In the genomic region with DNA sequence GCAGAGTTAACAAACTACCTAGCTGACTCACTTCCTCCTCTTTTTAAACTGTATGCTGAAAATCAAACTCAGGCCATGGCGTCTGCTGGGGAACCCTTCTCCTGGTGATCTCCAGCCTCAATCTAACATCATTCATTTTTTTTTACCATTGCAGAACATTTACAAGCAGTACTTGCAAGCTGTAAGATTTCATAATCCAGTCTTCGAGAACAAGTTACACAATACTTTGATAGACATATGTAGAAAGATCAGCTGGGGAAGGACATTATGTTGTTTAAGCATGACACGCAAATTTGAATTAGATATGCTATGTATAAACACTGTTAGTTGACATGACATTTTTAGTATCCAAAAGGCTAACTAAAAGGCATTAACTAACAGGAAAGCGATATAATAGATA, we compare ENCODE assay signal across 30 mouse cellular contexts. TPM values are rescaled to one million over a fixed set of nuclear protein-coding genes. Genes with fewer than 3 reads are reported as not detected.
DNase-seq lines count a peak whose midpoint lies in the region; ATAC-seq and TF ChIP-seq lines count a peak whose summit lies in the region.
"Had no signal": no experiment of that assay in that cellular context is flagged by ENCODE, and none has a peak within 500 bp of the region (broad histone marks: within the 10 kb centered on the region; RNA-seq: fewer than 3 reads in every experiment).

No protein-coding gene starts in this region.

- no peaks in the 10 kb centered on the region for H3K4me1 ChIP-seq in lung, postnatal 0 days (ENCODE audit: insufficient read depth, low read depth, low read length)
- peaks cover 8% of the 10 kb centered on the region for H3K4me1 ChIP-seq in G1E (ENCODE audit: insufficient read depth, low read depth, low read length)
- H3K4me1 ChIP-seq: embryonic facial prominence, embryonic 13.5 days; heart, embryonic 13.5 days; limb, embryonic 13.5 days; midbrain, embryonic 15.5 days had no signal

- H3K36me3 ChIP-seq in lung, postnatal 0 days (ENCODE audit: insufficient read depth, low read length): no peaks in the 10 kb centered on the region
- H3K36me3 ChIP-seq in G1E (replicated peaks): no peaks in the 10 kb centered on the region
- H3K36me3 ChIP-seq: embryonic facial prominence, embryonic 13.5 days; heart, embryonic 13.5 days; limb, embryonic 13.5 days; liver, embryonic 12.5 days; midbrain, embryonic 15.5 days had no signal

- peak; percentile 91 for DNase-seq in lung, postnatal 0 days (ENCODE audit: low spot score)
- DNase-seq in lung, postnatal 10 days: no peak
- DNase-seq in G1E (ENCODE audit: low spot score): no peak
- no peak for DNase-seq in layer of hippocampus, adult 8-10 months (ENCODE audit: low spot score in 2 of 2)
- DNase-seq in right cerebral cortex, adult 2 months (ENCODE audit: low spot score in 2 of 2): no peak
- DNase-seq: adrenal gland, postnatal 25 days; cerebellum, adult 11-12 months; cerebellum, adult 9-11 months; kidney, adult 9 months; kidney, postnatal 10 days; lung, embryonic 14.5 days; thymus, adult 2 months; thymus, postnatal 36 days had no signal

- no peak overlapping the region for H3K27ac ChIP-seq in lung, postnatal 0 days (ENCODE audit: low read length)
- H3K27ac ChIP-seq: embryonic facial prominence, embryonic 13.5 days; heart, embryonic 13.5 days; hindbrain, postnatal 0 days; limb, embryonic 13.5 days; liver, embryonic 12.5 days; midbrain, embryonic 15.5 days had no signal

- no peak overlapping the region for H3K9ac ChIP-seq in lung, postnatal 0 days (replicated peaks; ENCODE audit: low read depth)
- H3K9ac ChIP-seq: embryonic facial prominence, embryonic 13.5 days; heart, embryonic 13.5 days; limb, embryonic 13.5 days; liver, embryonic 12.5 days; lung, embryonic 14.5 days; midbrain, embryonic 15.5 days had no signal

- H3K4me2 ChIP-seq in lung, postnatal 0 days (replicated peaks; ENCODE audit: low read depth, low read length): no peak overlapping the region
- H3K4me2 ChIP-seq: embryonic facial prominence, embryonic 13.5 days; heart, embryonic 13.5 days; limb, embryonic 13.5 days; liver, embryonic 12.5 days; lung, embryonic 14.5 days; midbrain, embryonic 15.5 days had no signal

- WGBS in lung, postnatal 0 days: 49% methylated on average over 4 of the region's 4 CpGs

- no peak overlapping the region for H3K4me3 ChIP-seq in lung, postnatal 0 days (ENCODE audit: low read depth, low read length)
- H3K4me3 ChIP-seq in G1E (ENCODE audit: low read depth, low read length): no peak overlapping the region
- H3K4me3 ChIP-seq: embryonic facial prominence, embryonic 13.5 days; erythroblast, embryonic 14.5 days; heart, embryonic 13.5 days; limb, embryonic 13.5 days; liver, embryonic 12.5 days; midbrain, embryonic 15.5 days had no signal

- TF ChIP-seq EP300 in lung, postnatal 0 days (IDR thresholded peaks at IDR 0.05): peak; percentile 95

- ATAC-seq in lung, postnatal 0 days: peak; percentile 73
- peak; percentile 48; the same call in 1 of the 2 replicates for ATAC-seq in G1E (ENCODE audit: extremely low read depth, insufficient number of reproducible peaks, low FRiP score, poor library complexity, severe bottlenecking)
- ATAC-seq in common myeloid progenitor, adult 5-6 weeks (replicated peaks; ENCODE audit: low read depth, poor library complexity, severe bottlenecking): peak; percentile 50; the same call in 1 of the 2 replicates
- peak; percentile 58 for ATAC-seq in monocyte, adult 5-6 weeks (replicated peaks; ENCODE audit: insufficient number of reproducible peaks, low FRiP score, low TSS enrichment, poor library complexity, severe bottlenecking)
- ATAC-seq: forebrain, embryonic 16.5 days; hindbrain, postnatal 0 days; intestine, embryonic 16.5 days; liver, embryonic 12.5 days; midbrain, embryonic 15.5 days had no signal

- no peak for TF ChIP-seq CTCF in lung, postnatal 0 days (IDR thresholded peaks at IDR 0.05)
- TF ChIP-seq CTCF in G1E (IDR thresholded peaks at IDR 0.05; ENCODE audit: low read depth, low read length): no peak

- no peaks in the 10 kb centered on the region for H3K27me3 ChIP-seq in lung, postnatal 0 days (replicated peaks; ENCODE audit: insufficient read depth, low read length)
- H3K27me3 ChIP-seq in G1E (ENCODE audit: insufficient read depth, low read length): peaks cover 2% of the 10 kb centered on the region; the same call in 1 of the 2 replicates
- H3K27me3 ChIP-seq: embryonic facial prominence, embryonic 13.5 days; heart, embryonic 13.5 days; limb, embryonic 13.5 days; liver, embryonic 12.5 days; midbrain, embryonic 15.5 days had no signal

- no peaks in the 10 kb centered on the region for H3K9me3 ChIP-seq in lung, postnatal 0 days (ENCODE audit: low read length)
- no peaks in the 10 kb centered on the region for H3K9me3 ChIP-seq in G1E (replicated peaks)
- H3K9me3 ChIP-seq: embryonic facial prominence, embryonic 13.5 days; heart, embryonic 13.5 days; limb, embryonic 13.5 days; liver, embryonic 12.5 days; midbrain, embryonic 15.5 days had no signal

RNA-seq across cellular contexts. Expression of gene Bst1, which starts 16.9 kb away (rescaled TPM):
- 7.1 and 8.4 TPM in 2 replicates for polyA plus RNA-seq in lung, postnatal 0 days (2015; fragmentation: Nextera tagmentation; extraction: Ambion mirVana)
- total RNA-seq in G1E (2014; fragmentation: Nextera tagmentation) (not detected in 2 replicates), G1E (2017) (0.99 and 1.1 TPM in 2 replicates)
- polyA plus RNA-seq in G1E (2012): not detected in 2 replicates
- total RNA-seq in common myeloid progenitor, adult 5-6 weeks (2017): not detected in 2 replicates
- total RNA-seq in monocyte, adult 5-6 weeks (2017): 3.8 to 8.0 TPM (median 3.8 TPM) in 3 replicates
- total RNA-seq in layer of hippocampus, adult 8-10 months (2022): under 1 TPM in 1 of 4 experiments, not detected in 3; 0.37 TPM
- total RNA-seq: gastrocnemius, adult 8-10 months; hindbrain, postnatal 0 days; left cerebral cortex, adult 8-10 months; left cerebral cortex, postnatal 36 days had no signal
- polyA plus RNA-seq: embryonic facial prominence, embryonic 13.5 days; erythroblast, embryonic 14.5 days; forebrain, embryonic 11.5 days; forebrain, embryonic 16.5 days; hindbrain, embryonic 11.5 days; midbrain, embryonic 15.5 days; neural tube, embryonic 11.5 days had no signal

RNA-seq across cellular contexts. Expression of gene Fbxl5, which starts 19.6 kb away (rescaled TPM):
- 73.0 and 81.1 TPM in 2 replicates for polyA plus RNA-seq in lung, postnatal 0 days (2015; fragmentation: Nextera tagmentation; extraction: Ambion mirVana)
- total RNA-seq in G1E (2014; fragmentation: Nextera tagmentation): 63.6 and 64.5 TPM in 2 replicates
- 119 and 124 TPM in 2 replicates for total RNA-seq in G1E (2017)
- 18.2 and 20.0 TPM in 2 replicates for polyA plus RNA-seq in G1E (2012)
- 50.0 and 55.5 TPM in 2 replicates for total RNA-seq in common myeloid progenitor, adult 5-6 weeks (2017)
- total RNA-seq in monocyte, adult 5-6 weeks (2017): 126 to 151 TPM (median 147 TPM) in 3 replicates
- total RNA-seq in layer of hippocampus, adult 8-10 months (2022): 100 to 1,000 TPM in 1 of 4 experiments, 10 to 100 TPM in 3; 80.2 to 102 (median 94.4) TPM
